In genomic region chr10:75060843-75061235, GRCm38 (mm10) we compare ENCODE assay signal across 8 mouse cellular contexts. TPM values are rescaled to one million over a fixed set of nuclear protein-coding genes. Genes with fewer than 3 reads are reported as not detected.
A peak's percentile ranks its signal among the peaks of the same experiment; 100 is the strongest.
DNase-seq lines count a peak whose midpoint lies in the region; ATAC-seq and TF ChIP-seq lines count a peak whose summit lies in the region.

No protein-coding gene starts in this region.

- H3K4me2 ChIP-seq in heart, embryonic 11.5 days, result peak overlapping the region; percentile 90
- peak overlapping the region; percentile 78 for H3K4me2 ChIP-seq in liver, embryonic 13.5 days

- WGBS in heart, embryonic 11.5 days (ENCODE audit: insufficient replicate concordance), result under 1% methylated on average over 39 of the region's 48 CpGs
- WGBS in cerebellum, adult 2 months, result under 1% methylated on average over 48 of the region's 48 CpGs
- under 1% methylated on average over 42 of the region's 48 CpGs for whole genome bisulfite sequencing in liver, embryonic 13.5 days (ENCODE audit: insufficient replicate concordance)

- TF ChIP-seq CTCF in cerebellum, adult 2 months (IDR thresholded peaks at IDR 0.05; ENCODE audit: borderline replicate concordance, insufficient read depth, low read depth, low read length), result no peak

- no peaks in the 10 kb centered on the region for H3K36me3 ChIP-seq in heart, embryonic 11.5 days (ENCODE audit: control insufficient read depth, insufficient read depth, low read length)
- 0 out of 2 replicates have a peak, but pooled peaks cover 2% of the 10 kb centered on the region for H3K36me3 ChIP-seq in liver, embryonic 13.5 days
- H3K36me3 ChIP-seq in splenic B cell, adult 2 months (ENCODE audit: control insufficient read depth, insufficient read depth, low read length, poor library complexity, severe bottlenecking), result no peaks in the 10 kb centered on the region

- DNase-seq in heart, adult 8-10 months (ENCODE audit: low spot score), result no peak
- peak; percentile 51 for DNase-seq in CD4-positive helper T cell, adult 2 months (ENCODE audit: low read depth, low spot score)
- peak; percentile 45 to 62 for DNase-seq in cerebellum, adult 2 months
- DNase-seq in heart, postnatal 10 days, result peak; percentile 24 to 34
- no peak for DNase-seq in liver, embryonic 13.5 days
- peak; percentile 36 for DNase-seq in splenic B cell, adult 2 months (ENCODE audit: low read depth, low spot score)
- no peak for DNase-seq in frontal cortex, adult 2 months (ENCODE audit: extremely low spot score in 1 of 2, low spot score in 1 of 2)

- H3K9me3 ChIP-seq in heart, embryonic 11.5 days (replicated peaks; ENCODE audit: control insufficient read depth, low read length), result no peaks in the 10 kb centered on the region
- no peaks in the 10 kb centered on the region for H3K9me3 ChIP-seq in liver, embryonic 13.5 days (replicated peaks)

- peak; percentile 2; the same call in 1 of the 2 replicates for ATAC-seq in heart, embryonic 11.5 days (replicated peaks; ENCODE audit: insufficient number of reproducible peaks, low FRiP score, low TSS enrichment)
- no peak for ATAC-seq in liver, embryonic 13.5 days (ENCODE audit: low read depth)

- H3K27me3 ChIP-seq in heart, embryonic 11.5 days (ENCODE audit: control insufficient read depth, insufficient read depth, low read length), result peaks cover 10% of the 10 kb centered on the region
- no peaks in the 10 kb centered on the region for H3K27me3 ChIP-seq in cerebellum, adult 2 months (ENCODE audit: control insufficient read depth, insufficient read depth, low read length)
- H3K27me3 ChIP-seq in liver, embryonic 13.5 days, result peaks cover 43% of the 10 kb centered on the region
- no peaks in the 10 kb centered on the region for H3K27me3 ChIP-seq in splenic B cell, adult 2 months (ENCODE audit: control insufficient read depth, insufficient read depth, low read length, poor library complexity, severe bottlenecking)

- H3K4me3 ChIP-seq in heart, embryonic 11.5 days (ENCODE audit: low read depth, low read length), result peak overlapping the region; percentile 83
- peak overlapping the region; percentile 50 for H3K4me3 ChIP-seq in cerebellum, adult 2 months (replicated peaks; ENCODE audit: insufficient read depth, low read depth, low read length)
- peak overlapping the region; percentile 69 for H3K4me3 ChIP-seq in liver, embryonic 13.5 days (replicated peaks)

- intact Hi-C loops in heart, postnatal 10 days (cut with DNase I), result no loop called here

- no peak for TF ChIP-seq POLR2A in cerebellum, adult 2 months (IDR thresholded peaks at IDR 0.05; ENCODE audit: borderline replicate concordance, insufficient read depth, low read length)

- H3K27ac ChIP-seq in heart, embryonic 11.5 days (ENCODE audit: low read depth, low read length), result peak overlapping the region; percentile 41; the same call in 1 of the 2 replicates
- no peak overlapping the region for H3K27ac ChIP-seq in cerebellum, adult 2 months (ENCODE audit: insufficient read depth, low read length)
- peak overlapping the region; percentile 23; the same call in 1 of the 2 replicates for H3K27ac ChIP-seq in liver, embryonic 13.5 days

- H3K4me1 ChIP-seq in heart, embryonic 11.5 days (ENCODE audit: control insufficient read depth, insufficient read depth, low read length), result peaks cover 35% of the 10 kb centered on the region
- H3K4me1 ChIP-seq in cerebellum, adult 2 months (ENCODE audit: control insufficient read depth, insufficient read depth, low read length), result peaks cover 13% of the 10 kb centered on the region
- peaks cover 78% of the 10 kb centered on the region for H3K4me1 ChIP-seq in liver, embryonic 13.5 days (replicated peaks)

- H3K9ac ChIP-seq in heart, embryonic 11.5 days (ENCODE audit: low read depth, low read length), result peak overlapping the region; percentile 78
- H3K9ac ChIP-seq in liver, embryonic 13.5 days, result peak overlapping the region; percentile 70

RNA-seq across cellular contexts. Expression of gene Bcr, which starts 0.4 kb away (rescaled TPM):
- polyA plus RNA-seq in heart, embryonic 11.5 days (2014; fragmentation: Nextera tagmentation; extraction: Ambion mirVana), result 26.5 and 31.1 TPM in 2 replicates
- total RNA-seq in heart, adult 8-10 months (2022), result 10 to 100 TPM in 2 of 4 experiments, 1 to 10 TPM in 2; 8.0 to 13.3 (median 9.5) TPM
- 44.3 and 44.4 TPM in 2 replicates for polyA plus RNA-seq in cerebellum, adult 2 months (2012; rRNA removed)
- total RNA-seq in heart, postnatal 10 days (2021), result 10 to 100 TPM; 11.1 to 11.7 TPM
- 1.4 and 1.6 TPM in 2 replicates for polyA plus RNA-seq in liver, embryonic 13.5 days (2015; fragmentation: Nextera tagmentation; extraction: Ambion mirVana)
- polyA plus RNA-seq in frontal cortex, adult 2 months (2012; rRNA removed), result 68.9 and 69.4 TPM in 2 replicates

RNA-seq across cellular contexts. Expression of gene Rab36, which starts 24.0 kb away (rescaled TPM):
- polyA plus RNA-seq in heart, embryonic 11.5 days (2014; fragmentation: Nextera tagmentation; extraction: Ambion mirVana), result 4.1 and 5.2 TPM in 2 replicates
- under 1 TPM; 0.46 to 0.97 (median 0.77) TPM for total RNA-seq in heart, adult 8-10 months (2022)
- 20.4 and 21.2 TPM in 2 replicates for polyA plus RNA-seq in cerebellum, adult 2 months (2012; rRNA removed)
- 1 to 10 TPM; 1.6 to 1.8 TPM for total RNA-seq in heart, postnatal 10 days (2021)
- 2.1 and 2.5 TPM in 2 replicates for polyA plus RNA-seq in liver, embryonic 13.5 days (2015; fragmentation: Nextera tagmentation; extraction: Ambion mirVana)
- polyA plus RNA-seq in frontal cortex, adult 2 months (2012; rRNA removed), result 41.6 TPM in 2 replicates

RNA-seq across cellular contexts. Expression of gene Rsph14, which starts 28.5 kb away (rescaled TPM):
- not detected in 2 replicates for polyA plus RNA-seq in heart, embryonic 11.5 days (2014; fragmentation: Nextera tagmentation; extraction: Ambion mirVana)
- total RNA-seq in heart, adult 8-10 months (2022), result not detected
- polyA plus RNA-seq in cerebellum, adult 2 months (2012; rRNA removed), result 0.43 and 0.79 TPM in 2 replicates
- not detected for total RNA-seq in heart, postnatal 10 days (2021)
- not detected in 2 replicates for polyA plus RNA-seq in liver, embryonic 13.5 days (2015; fragmentation: Nextera tagmentation; extraction: Ambion mirVana)
- 0.32 and 0.42 TPM in 2 replicates for polyA plus RNA-seq in frontal cortex, adult 2 months (2012; rRNA removed)

Comparison
In these comparisons a context has a peak if more than half of its experiments do, and no peak if none do; other contexts are left out.
1. DNase-seq: peak in CD4-positive helper T cell, adult 2 months (single experiment), cerebellum, adult 2 months (2 of 2), heart, postnatal 10 days (2 of 2) and splenic B cell, adult 2 months (single experiment); none in heart, adult 8-10 months (single experiment), liver, embryonic 13.5 days (single experiment) and frontal cortex, adult 2 months (0 of 2).
2. RNA of gene Bcr, which starts 0.4 kb away (polyA plus RNA-seq): 68.9 to 69.4 TPM in frontal cortex, adult 2 months, 44.3 to 44.4 TPM in cerebellum, adult 2 months and 26.5 to 31.1 TPM in heart, embryonic 11.5 days; 1.4 to 1.6 TPM in liver, embryonic 13.5 days; every median in the first group is over 10 times any median in the second.
3. Peak in every context shown above with its lines, with median percentiles within 50 percentile points of each other: H3K4me3 ChIP-seq.